Mouse (Mus musculus) limb, embryonic 11.5 days (tissue): ENCODE measurements around the gene Gm47996. TPM values are rescaled to one million over a fixed set of nuclear protein-coding genes. Genes with fewer than 3 reads are reported as not detected.
A peak's percentile ranks its signal among the peaks of the same experiment; 100 is the strongest.
"Not testable (repeated sequence)": the region's sequence is repeated elsewhere in the genome, so short reads cannot be mapped to it uniquely, and the experiment has no call there.

ENCODE experiments used
- ATAC-seq: fragments of 200-750 bp; cut with Nextera tagmentation; 2 replicates; pipeline ENCODE4 v1.8.0; 2017; ENCODE audit warnings: low read depth; ENCODE audit not compliant: insufficient number of reproducible peaks, low FRiP score, low TSS enrichment
- DNase-seq: peaks from one replicate; pipeline ENCODE4 v3.0.0-alpha.2; 2015; ENCODE audit warnings: low spot score
- H3K27ac ChIP-seq: fragments of 300-500 bp; sonication (generic); replicated peaks from 2 replicates; pipeline ENCODE4 v1.5.1; 2014; ENCODE audit warnings: low read depth, mild to moderate bottlenecking, low read length
- H3K27me3 ChIP-seq: fragments of 300-500 bp; sonication (generic); 2 replicates; pipeline ENCODE4 v1.6.1; 2014; ENCODE audit warnings: mild to moderate bottlenecking, low read length, mixed read lengths; ENCODE audit not compliant: control insufficient read depth, insufficient read depth
- H3K36me3 ChIP-seq: fragments of 300-500 bp; sonication (generic); 2 replicates; pipeline ENCODE4 v1.6.1; 2014; ENCODE audit warnings: mild to moderate bottlenecking, low read length, moderate library complexity, mixed read lengths; ENCODE audit not compliant: control insufficient read depth, insufficient read depth
- H3K4me1 ChIP-seq: fragments of 300-500 bp; sonication (generic); 2 replicates; pipeline ENCODE4 v1.6.1; 2014; ENCODE audit warnings: low read length, mixed read lengths; ENCODE audit not compliant: control insufficient read depth, insufficient read depth
- H3K4me2 ChIP-seq: fragments of 300-500 bp; sonication (generic); 2 replicates; pipeline ENCODE4 v1.6.1; 2014; ENCODE audit warnings: low read depth, mild to moderate bottlenecking, moderate library complexity; ENCODE audit not compliant: severe bottlenecking
- H3K4me3 ChIP-seq: fragments of 300-500 bp; sonication (generic); 2 replicates; pipeline ENCODE4 v1.5.1; 2014; ENCODE audit warnings: low read depth, low read length
- H3K9ac ChIP-seq: fragments of 300-500 bp; sonication (generic); 2 replicates; pipeline ENCODE4 v1.6.1; 2014; ENCODE audit warnings: mild to moderate bottlenecking, low read length
- H3K9me3 ChIP-seq: fragments of 300-500 bp; sonication (generic); 2 replicates; pipeline ENCODE4 v1.6.1; 2016; ENCODE audit warnings: low read length; ENCODE audit not compliant: control insufficient read depth
- WGBS: fragments of 180-500 bp; shearing (Covaris S2); extraction: QIAGEN DNeasy Blood & Tissue Kit; methylation state at CpG from one replicate; pipeline ENCODE4 v1.1.7; 2014; 5-methylcytosine and 5-hydroxymethylcytosine counted together
- polyA plus RNA-seq: library from polyadenylated mRNA; unstranded; fragments of >200 nt; fragmentation: Nextera tagmentation; extraction: Ambion mirVana; gene quantifications from 2 replicates; pipeline ENCODE4 v1.2.1, GENCODE M21; 2014

Gm47996 gene
- 0.24 TPM in 1 of 2 replicates, not detected in the other for polyA plus RNA-seq

DNA sequence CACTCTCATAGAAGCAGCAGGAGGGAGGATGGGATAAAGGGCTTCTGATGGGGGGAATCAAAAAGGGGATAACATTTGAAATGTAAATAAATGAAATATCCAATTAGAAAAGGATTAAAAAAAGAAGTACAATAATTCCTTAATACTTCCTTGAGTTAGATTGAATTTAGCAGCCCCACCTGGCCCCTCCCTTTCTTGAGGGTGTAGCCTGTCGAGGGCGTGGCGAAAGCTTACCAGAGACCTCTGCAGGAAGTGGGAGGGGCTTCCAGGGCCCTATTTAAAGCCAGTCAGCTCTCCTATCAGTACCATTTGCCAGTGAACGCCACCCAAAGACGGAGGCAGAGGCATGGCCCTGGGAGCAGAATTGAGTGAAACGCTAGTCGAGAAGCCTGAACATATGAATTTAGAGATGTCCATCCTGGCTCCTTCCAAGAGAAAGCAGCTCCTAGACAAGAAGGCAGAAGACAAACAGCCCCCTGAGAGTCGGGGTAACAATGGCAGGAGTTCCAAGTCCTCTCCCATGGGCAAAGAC is at the start of gene Gm47996:
Gene Gm47996, plus strand, starts transcription at position 308 of the 532 bp plus-strand sequence.
- not testable (repeated sequence) for H3K4me3 ChIP-seq, H3K27me3 ChIP-seq, H3K4me1 ChIP-seq, H3K27ac ChIP-seq, H3K36me3 ChIP-seq, ATAC-seq, DNase-seq, H3K9me3 ChIP-seq, H3K9ac ChIP-seq, H3K4me2 ChIP-seq
- 91% methylated on average over 4 of the region's 8 CpGs for WGBS

GRCm38 (mm10) chr1:151166031-151166430 is 43.9 kb upstream of the Gm47996 start:
- DNase-seq (no peak), ATAC-seq (no peak)
- Histone ChIP-seq H3K4me3 (no peak overlapping the region), H3K36me3 (no peaks in the 10 kb centered on the region), H3K27me3 (no peaks in the 10 kb centered on the region), H3K4me2 (no peak overlapping the region), H3K4me1 (0 out of 2 replicates have a peak, but pooled peaks cover 3% of the 10 kb centered on the region), H3K9ac (no peak overlapping the region), H3K9me3 (no peaks in the 10 kb centered on the region), H3K27ac (no peak overlapping the region)
- WGBS, result 33% methylated on average over 8 of the region's 8 CpGs

DNA sequence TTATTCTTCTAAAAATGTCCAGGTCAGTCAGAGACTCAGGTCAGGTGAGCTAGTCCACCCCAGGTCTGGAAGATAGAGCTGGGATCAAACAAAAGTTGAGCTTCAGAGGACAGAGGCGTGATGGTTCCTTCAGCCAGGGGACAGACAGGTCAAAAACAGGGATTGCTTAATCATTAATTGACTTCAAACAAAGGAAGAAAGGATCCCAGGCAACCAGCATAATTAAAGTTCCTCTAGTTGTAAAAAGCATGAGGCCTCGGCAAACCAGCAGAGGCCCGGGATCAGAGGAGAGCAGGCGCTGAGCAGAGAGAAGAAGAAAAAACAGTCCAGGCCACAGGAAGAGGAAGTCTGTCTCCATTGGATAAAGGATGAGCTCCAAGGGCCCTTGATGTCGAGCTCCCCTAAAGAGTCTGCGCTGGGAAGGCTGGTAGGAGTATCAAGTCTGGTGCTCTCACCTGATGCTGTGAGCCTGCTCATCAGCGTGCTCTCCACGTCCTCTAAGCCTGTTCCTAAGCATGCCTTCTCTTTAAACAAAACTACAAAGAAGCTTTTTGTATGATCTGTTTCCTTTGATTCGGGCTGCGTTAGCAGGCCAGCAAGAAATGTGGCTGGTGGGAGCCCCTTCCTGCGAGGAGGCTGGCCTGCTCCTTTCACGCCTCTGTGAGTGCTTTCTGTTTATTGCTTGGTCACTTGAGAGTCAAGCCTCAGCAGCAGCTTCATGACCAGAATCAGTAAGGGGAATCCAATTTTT is 42.5 kb upstream of the Gm47996 start:
- WGBS, result 18% methylated on average over 12 of the region's 12 CpGs
- no peaks in the 10 kb centered on the region for H3K27me3 ChIP-seq
- H3K27ac ChIP-seq, result no peak overlapping the region
- DNase-seq (peak; percentile 25), ATAC-seq (no peak)
- H3K4me1 ChIP-seq, result 0 out of 2 replicates have a peak, but pooled peaks cover 3% of the 10 kb centered on the region
- H3K9me3 ChIP-seq, result no peaks in the 10 kb centered on the region
- H3K4me3 ChIP-seq, result no peak overlapping the region
- H3K4me2 ChIP-seq, result no peak overlapping the region
- H3K9ac ChIP-seq, result no peak overlapping the region
- no peaks in the 10 kb centered on the region for H3K36me3 ChIP-seq

GRCm38 (mm10) chr1:151168637-151169036 is 41.3 kb upstream of the Gm47996 start:
- ATAC-seq (no peak), DNase-seq (no peak)
- Histone ChIP-seq H3K9ac (no peak overlapping the region), H3K4me2 (no peak overlapping the region), H3K9me3 (no peaks in the 10 kb centered on the region), H3K27me3 (no peaks in the 10 kb centered on the region), H3K4me3 (no peak overlapping the region), H3K36me3 (no peaks in the 10 kb centered on the region), H3K4me1 (0 out of 2 replicates have a peak, but pooled peaks cover 3% of the 10 kb centered on the region), H3K27ac (no peak overlapping the region)
- 66% methylated on average over 3 of the region's 3 CpGs for WGBS

- Histone ChIP-seq H3K27ac (no peak overlapping the region), H3K36me3 (no peaks in the 10 kb centered on the region), H3K4me2 (no peak overlapping the region), H3K9me3 (no peaks in the 10 kb centered on the region), H3K4me1 (0 out of 2 replicates have a peak, but pooled peaks cover 3% of the 10 kb centered on the region), H3K27me3 (no peaks in the 10 kb centered on the region), H3K9ac (no peak overlapping the region), H3K4me3 (no peak overlapping the region)
- no peak for ATAC-seq
- no peak for DNase-seq
- WGBS, result 84% methylated on average over 2 of the region's 2 CpGs
These were observed 38.1 kb upstream of the Gm47996 start for GRCm38 (mm10) chr1:151171572-151172461.

- H3K36me3 ChIP-seq, result no peaks in the 10 kb centered on the region
- no peaks in the 10 kb centered on the region for H3K9me3 ChIP-seq
- 0 out of 2 replicates have a peak, but pooled peaks cover 2% of the 10 kb centered on the region for H3K4me1 ChIP-seq
- ATAC-seq (peak; percentile 84; the same call in 1 of the 2 replicates), DNase-seq (peak; percentile 38)
- peak overlapping the region; percentile 42 for H3K4me2 ChIP-seq
- 16% methylated on average over 10 of the region's 10 CpGs for WGBS
- H3K9ac ChIP-seq, result no peak overlapping the region
- peak overlapping the region; percentile 20; the same call in 1 of the 2 replicates for H3K4me3 ChIP-seq
- H3K27me3 ChIP-seq, result no peaks in the 10 kb centered on the region
- no peak overlapping the region for H3K27ac ChIP-seq
These were observed 32.6 kb upstream of the Gm47996 start for GRCm38 (mm10) chr1:151177030-151177936.

DNA sequence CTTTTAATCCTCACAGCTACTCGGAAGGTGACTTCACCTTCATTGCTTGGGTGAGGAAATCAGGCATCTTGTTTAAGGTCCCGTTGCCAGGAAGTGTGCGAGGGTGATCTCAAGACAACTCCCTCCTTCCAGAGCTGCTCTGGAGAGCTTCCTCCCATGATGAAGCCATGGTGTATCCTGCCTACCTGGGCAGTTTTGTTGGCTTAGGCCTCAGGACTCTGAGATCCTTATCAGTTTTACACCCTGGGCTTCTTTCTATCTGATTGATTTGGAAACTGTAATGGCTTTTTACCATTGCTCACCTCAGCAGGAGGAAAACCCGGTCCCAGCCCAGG is 32.0 kb upstream of the Gm47996 start:
- Histone ChIP-seq H3K4me2 (peak overlapping the region; percentile 42), H3K4me3 (peak overlapping the region; percentile 20; the same call in 1 of the 2 replicates), H3K9ac (no peak overlapping the region), H3K4me1 (0 out of 2 replicates have a peak, but pooled peaks cover 2% of the 10 kb centered on the region), H3K9me3 (no peaks in the 10 kb centered on the region), H3K27me3 (no peaks in the 10 kb centered on the region), H3K27ac (no peak overlapping the region), H3K36me3 (no peaks in the 10 kb centered on the region)
- DNase-seq (no peak), ATAC-seq (no peak; the same call in 1 of the 2 replicates)
- WGBS, result 14% methylated on average over 4 of the region's 4 CpGs
